Mouse (Mus musculus) heart, adult 10 weeks (tissue): ENCODE results near the gene Lzts2. TPM values are rescaled to one million over a fixed set of nuclear protein-coding genes. Genes with fewer than 3 reads are reported as not detected.

Experiments
- polyA plus RNA-seq: library from polyadenylated mRNA; stranded (reverse); fragments of 350-450 nt; fragmentation: Illumina TruSeq; extraction: RNeasy Lipid Tissue Mini Kit (QIAGEN cat#74804); gene quantifications from one replicate; pipeline ENCODE4 v1.2.3, GENCODE M21; 2014; ENCODE audit warnings: low read depth, low replicate concordance

The Lzts2 gene
- polyA plus RNA-seq, result 49.0 TPM

DNA sequence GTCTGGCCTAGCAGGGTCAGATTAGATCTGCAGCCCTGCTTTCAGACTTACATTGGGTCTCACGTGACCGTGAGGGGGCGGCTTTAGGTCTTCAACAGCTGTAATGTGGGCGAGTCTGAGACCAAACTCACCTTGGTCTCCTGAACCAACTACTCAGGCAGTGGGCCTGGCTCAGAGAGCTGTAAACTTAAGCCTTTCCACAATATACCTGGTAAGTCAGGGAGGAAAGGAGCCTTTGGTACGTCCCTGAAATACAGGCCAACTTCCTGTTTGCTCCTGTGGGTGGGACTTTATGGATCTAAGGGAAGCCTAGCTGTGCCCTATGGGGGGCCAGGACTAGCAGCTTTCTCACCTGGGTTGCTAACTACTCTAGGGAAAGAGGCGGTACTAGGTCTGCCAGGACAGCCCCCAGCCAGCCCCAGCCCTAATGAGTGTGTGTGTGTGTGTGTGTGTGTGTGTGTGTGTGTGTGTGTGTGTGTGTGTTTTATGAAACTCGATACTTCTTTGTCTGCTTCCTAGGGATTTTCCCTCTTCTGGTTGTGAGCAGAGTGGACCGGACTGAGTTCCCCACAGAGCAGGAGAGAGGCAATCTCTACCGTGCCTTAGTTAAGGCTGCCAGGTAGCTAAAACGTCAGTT, at the start of gene Lzts2:
TSS of gene Lzts2 (plus strand) at position 80 of the 637 bp plus-strand sequence.

DNA sequence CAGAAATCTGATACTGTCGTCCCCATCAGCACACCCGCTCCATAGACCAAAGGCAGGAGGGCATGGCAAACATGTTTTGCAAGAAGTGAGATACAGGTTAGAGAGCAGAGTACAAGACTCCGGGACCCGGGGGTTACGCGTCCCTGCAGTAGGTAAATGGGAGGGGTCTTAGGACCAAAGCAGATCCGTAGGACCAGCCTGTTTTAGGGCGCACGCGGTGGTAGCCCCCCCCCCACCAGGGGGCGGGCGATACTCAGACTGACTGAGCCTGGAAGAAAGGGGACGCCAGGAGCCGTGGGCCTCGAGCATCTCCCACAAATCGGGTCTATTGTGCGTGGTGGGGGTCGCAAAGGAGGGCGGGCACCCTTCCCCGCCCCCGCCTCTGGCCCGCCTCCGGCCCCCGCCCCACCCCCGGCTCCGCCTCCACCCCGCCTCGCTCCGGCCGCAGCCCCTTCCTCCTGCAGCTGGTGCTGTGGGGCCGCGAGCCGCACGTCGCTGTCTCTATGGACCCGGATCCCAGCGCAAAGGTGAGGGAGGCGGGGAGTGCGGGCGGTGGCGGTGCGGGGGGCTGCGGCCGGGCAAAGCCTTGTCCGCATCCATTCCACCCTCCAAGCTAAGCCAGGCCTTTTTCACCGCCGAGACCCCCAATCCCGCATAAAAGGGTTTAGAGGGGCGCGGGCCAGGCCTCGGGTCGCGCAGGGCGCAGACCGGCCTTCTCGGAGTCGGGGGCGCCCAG, 25.2 kb upstream of the Lzts2 start, which contains the start of gene Sema4g:
TSS of gene Sema4g (plus strand) at position 271 of the 736 bp plus-strand sequence.

DNA sequence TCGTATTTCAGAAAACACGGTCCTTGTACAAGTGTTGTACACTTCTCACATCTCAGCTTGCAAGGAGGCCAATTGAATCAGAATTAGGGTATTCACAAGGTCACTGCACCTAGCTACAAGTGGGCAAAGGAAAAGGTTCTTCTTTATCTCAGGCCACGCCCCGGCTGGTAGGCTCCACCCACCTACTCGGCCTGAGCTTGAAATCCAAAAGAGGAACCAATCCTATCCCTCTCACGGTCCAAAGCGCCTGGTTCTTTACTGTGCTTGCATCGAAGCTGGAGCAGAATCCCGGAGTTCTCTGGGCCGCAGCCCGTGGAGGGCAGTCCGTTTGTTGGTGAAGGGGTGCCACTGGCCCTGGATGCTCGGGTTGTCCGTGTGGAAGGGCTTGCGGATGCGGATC, 8.8 kb upstream of the Lzts2 start, which contains the start of gene Twnk:
TSS of gene Twnk (plus strand) at position 220 of the 400 bp plus-strand sequence.

DNA sequence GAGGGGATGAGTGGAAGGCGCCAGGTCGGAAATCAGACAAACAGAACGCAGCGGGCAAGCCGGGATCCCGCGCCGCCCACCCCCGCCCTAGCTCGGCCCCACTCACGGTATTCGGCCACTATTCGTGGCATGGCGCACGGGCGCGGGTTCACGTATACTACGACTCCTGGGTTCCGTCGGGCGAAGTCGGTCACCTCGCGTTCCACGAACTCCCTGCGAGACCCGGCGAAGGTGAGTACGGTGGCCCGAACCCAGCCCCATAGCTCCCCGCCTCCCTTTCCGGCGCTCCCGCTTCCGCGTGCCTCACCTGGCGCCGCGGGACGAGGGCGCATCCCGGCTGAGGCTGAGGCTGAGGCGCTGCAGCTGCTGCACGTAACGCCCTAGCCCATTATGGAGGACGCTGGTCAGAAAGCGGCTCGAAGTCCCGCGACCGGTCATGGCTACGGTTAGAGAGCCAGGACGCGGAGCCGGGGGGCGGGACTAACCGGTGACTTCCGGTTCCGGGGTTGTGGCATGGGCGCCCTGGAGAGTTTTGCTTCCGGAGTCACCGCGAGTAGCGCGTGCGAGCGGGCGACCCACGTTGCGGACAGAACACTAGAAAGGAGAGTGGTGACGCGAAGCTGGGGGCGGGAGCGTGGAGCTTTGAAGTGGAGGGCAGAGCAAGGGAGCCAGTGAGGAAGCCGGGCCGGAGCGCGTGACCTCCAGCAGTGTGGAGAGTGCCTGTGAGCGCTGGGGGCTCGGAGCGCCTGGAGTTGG, 8.1 kb upstream of the Lzts2 start, which contains the start of gene Mrpl43:
TSS of gene Mrpl43 (minus strand) at position 486 of the 756 bp plus-strand sequence.

DNA sequence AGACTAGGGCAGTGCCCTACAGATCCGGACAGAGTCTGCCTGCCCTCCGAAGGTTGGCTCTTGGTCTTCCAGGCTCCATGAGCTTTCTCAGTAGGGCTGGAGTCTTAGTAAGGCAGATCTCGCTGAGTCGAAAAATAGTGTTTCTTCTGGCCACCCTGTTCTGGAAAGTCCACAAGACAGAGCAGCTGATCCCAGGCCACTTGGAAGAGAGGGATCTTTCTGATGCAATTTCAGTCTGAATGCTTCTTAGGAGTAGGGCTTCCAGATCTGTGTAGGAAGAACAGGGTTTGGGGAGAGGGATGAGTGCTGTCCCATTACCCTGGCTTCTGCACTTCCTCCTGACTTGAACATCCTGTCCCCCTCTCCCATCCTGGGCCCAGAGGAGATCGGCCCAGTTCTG, 31.4 kb downstream of the Lzts2 start, which contains the start of gene Pdzd7:
TSS of gene Pdzd7 (minus strand) at position 67 of the 400 bp plus-strand sequence.

DNA sequence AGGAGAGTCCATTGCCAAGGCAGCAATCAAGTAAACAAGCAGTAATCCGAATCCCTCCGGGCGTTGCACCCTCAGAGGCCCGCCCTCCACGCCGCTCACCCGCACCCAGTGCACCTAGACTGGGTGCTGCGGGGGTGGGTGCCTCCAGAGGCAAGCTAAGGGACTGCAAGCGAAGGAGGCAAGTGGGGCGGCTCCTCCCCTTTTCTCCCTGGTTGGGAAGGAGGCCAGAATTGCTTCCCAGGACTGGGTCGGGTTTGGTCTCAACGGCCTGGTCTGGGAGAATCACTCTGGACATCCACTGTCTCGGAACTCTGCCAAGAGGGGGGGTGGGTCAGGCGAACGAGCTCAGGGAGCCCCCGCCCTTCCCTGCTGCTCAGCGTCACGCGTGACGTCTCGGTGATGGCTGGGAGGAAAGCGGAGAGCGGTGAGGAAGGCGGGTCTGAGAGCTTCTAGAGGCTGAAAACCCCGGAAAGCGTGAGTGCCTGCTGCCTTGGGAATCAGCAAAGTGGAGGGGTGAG, 33.3 kb downstream of the Lzts2 start, which contains the start of gene Sfxn3:
TSS of gene Sfxn3 (plus strand) at position 87 of the 518 bp plus-strand sequence.

DNA sequence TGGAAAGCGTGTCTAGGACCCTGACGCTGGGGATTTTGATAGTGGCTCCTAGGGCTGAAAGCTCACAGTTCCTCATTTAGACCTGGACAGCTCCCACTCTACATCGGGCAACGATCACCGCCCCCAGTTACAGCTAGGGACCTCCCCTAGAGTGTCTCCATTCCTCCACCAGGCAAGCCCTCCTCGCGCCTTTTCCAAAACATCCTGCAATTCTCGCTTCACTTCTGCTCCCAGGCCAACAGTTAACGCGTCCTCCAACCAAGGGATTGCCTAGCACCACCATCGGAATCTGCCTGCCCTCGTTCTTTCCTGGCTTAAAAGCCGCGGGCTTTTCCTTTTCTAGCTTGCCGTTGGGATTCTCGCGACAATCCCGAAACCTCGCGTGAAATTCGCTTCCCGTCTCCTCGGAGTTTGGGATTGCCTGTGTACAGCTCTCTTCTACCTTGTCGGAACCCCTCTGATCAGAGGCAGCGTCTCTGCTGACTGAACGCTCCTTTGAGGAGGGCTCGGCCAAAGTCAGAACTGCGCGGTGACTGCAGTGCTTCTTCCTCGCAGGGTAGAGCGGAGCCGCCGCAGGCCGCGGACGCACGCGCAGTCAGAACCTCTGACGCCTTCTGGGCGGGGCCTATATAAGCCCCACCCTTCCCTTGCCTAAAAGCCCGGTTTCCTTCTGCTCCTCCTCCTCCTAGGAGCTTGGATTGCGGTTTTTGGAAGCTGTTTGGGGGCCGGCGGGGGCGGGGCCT, 60.5 kb downstream of the Lzts2 start, which contains the start of gene Kazald1:
TSS of gene Kazald1 (plus strand) at position 662 of the 743 bp plus-strand sequence.

Other genes with a start within 250 kb of the Lzts2 start
- 15.6 TPM for gene Slf2, start 83.3 kb upstream of the Lzts2 start, polyA plus RNA-seq
- 0.18 TPM for gene Sema4g, start 25.3 kb upstream of the Lzts2 start, polyA plus RNA-seq
- 28.4 TPM for gene Twnk, start 8.8 kb upstream of the Lzts2 start, polyA plus RNA-seq
- gene Mrpl43, start 8.0 kb upstream of the Lzts2 start, polyA plus RNA-seq, result 58.0 TPM
- not detected for gene Pdzd7, start 31.3 kb downstream of the Lzts2 start, polyA plus RNA-seq
- 10.6 TPM for gene Sfxn3, start 33.1 kb downstream of the Lzts2 start, polyA plus RNA-seq
- gene Kazald1, start 60.8 kb downstream of the Lzts2 start, polyA plus RNA-seq, result 7.2 TPM
- gene Tlx1, start 136.3 kb downstream of the Lzts2 start, polyA plus RNA-seq, result not detected
- gene Lbx1, start 221.4 kb downstream of the Lzts2 start, polyA plus RNA-seq, result not detected